In the genomic region with DNA sequence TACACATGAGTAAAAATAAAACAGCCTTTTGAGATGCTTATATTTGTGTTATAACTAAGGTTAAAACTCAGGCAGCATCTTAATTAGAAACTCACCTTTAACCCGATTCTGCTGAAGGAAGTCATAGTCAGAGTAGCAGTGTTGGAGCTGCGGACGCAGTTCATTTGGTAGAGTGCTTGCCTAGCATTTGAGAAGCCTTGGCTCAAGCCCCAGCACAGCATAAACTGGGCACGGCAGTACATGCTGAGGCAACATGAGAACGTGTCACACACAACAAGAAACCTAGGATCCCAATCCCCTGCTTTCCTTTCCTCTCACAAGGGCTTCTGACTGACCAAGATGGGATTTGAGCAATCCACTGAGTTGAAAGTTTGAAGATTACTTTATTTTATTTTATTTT, we compare ENCODE assay signal across 33 mouse cellular contexts. TPM values are rescaled to one million over a fixed set of nuclear protein-coding genes. Genes with fewer than 3 reads are reported as not detected.
DNase-seq lines count a peak whose midpoint lies in the region; ATAC-seq and TF ChIP-seq lines count a peak whose summit lies in the region.
"Had no signal": no experiment of that assay in that cellular context is flagged by ENCODE, and none has a peak within 500 bp of the region (broad histone marks: within the 10 kb centered on the region; RNA-seq: fewer than 3 reads in every experiment).

No protein-coding gene starts in this region.

- H3K9ac ChIP-seq in intestine, postnatal 0 days (ENCODE audit: low read depth, low read length): no peak overlapping the region
- H3K9ac ChIP-seq: embryonic facial prominence, embryonic 12.5 days; hindbrain, embryonic 13.5 days; limb, embryonic 12.5 days; liver, embryonic 15.5 days; lung, embryonic 14.5 days; midbrain, embryonic 15.5 days; neural tube, embryonic 15.5 days had no signal

- no peak for TF ChIP-seq CTCF in layer of hippocampus, adult 2 months (conservative IDR thresholded peaks at IDR 0.05)
- TF ChIP-seq CTCF in intestine, postnatal 0 days (IDR thresholded peaks at IDR 0.05; ENCODE audit: low read depth): no peak

- peak overlapping the region; percentile 66; the same call in 1 of the 2 replicates for H3K27ac ChIP-seq in layer of hippocampus, adult 2 months
- H3K27ac ChIP-seq in intestine, postnatal 0 days (ENCODE audit: low read depth, low read length): no peak overlapping the region
- H3K27ac ChIP-seq: embryonic facial prominence, embryonic 12.5 days; heart, embryonic 10.5 days; hindbrain, embryonic 13.5 days; limb, embryonic 12.5 days; liver, embryonic 15.5 days; midbrain, embryonic 10.5 days; midbrain, embryonic 15.5 days; neural tube, embryonic 15.5 days; stomach, postnatal 0 days had no signal

- 96% methylated on average over 5 of the region's 5 CpGs for WGBS in intestine, postnatal 0 days

- peak; percentile 64 for DNase-seq in cerebellum, adult 11-12 months
- no peak for DNase-seq in cerebellum, postnatal 4 days (ENCODE audit: low spot score in 2 of 2)
- DNase-seq in layer of hippocampus, adult 2 months (ENCODE audit: low spot score in 2 of 2): no peak
- no peak for DNase-seq in layer of hippocampus, adult 8-10 months (ENCODE audit: low spot score in 2 of 2)
- DNase-seq in gastrocnemius, adult 8-10 months (ENCODE audit: low spot score in 2 of 2): peak; percentile 51 to 71
- DNase-seq in skeletal muscle tissue, adult 2 months (ENCODE audit: low read depth, low spot score): peak; percentile 78
- no peak for DNase-seq in ovary, postnatal 14 days (ENCODE audit: low spot score)
- DNase-seq: embryo, embryonic 11 days; heart, postnatal 36 days; kidney, adult 9 months; kidney, postnatal 10 days; lung, embryonic 14.5 days; right cerebral cortex, adult 18-20 months; thymus, adult 18-20 months; thymus, postnatal 25 days had no signal

- no peaks in the 10 kb centered on the region for H3K4me1 ChIP-seq in intestine, postnatal 0 days (replicated peaks; ENCODE audit: control insufficient read depth, insufficient read depth, low read length)
- H3K4me1 ChIP-seq: embryonic facial prominence, embryonic 12.5 days; limb, embryonic 12.5 days; liver, embryonic 15.5 days; midbrain, embryonic 15.5 days; neural tube, embryonic 15.5 days had no signal

- H3K4me2 ChIP-seq in intestine, postnatal 0 days (replicated peaks; ENCODE audit: low read depth): no peak overlapping the region
- H3K4me2 ChIP-seq: embryonic facial prominence, embryonic 12.5 days; hindbrain, embryonic 13.5 days; limb, embryonic 12.5 days; liver, embryonic 15.5 days; lung, embryonic 14.5 days; midbrain, embryonic 15.5 days; neural tube, embryonic 15.5 days had no signal

- no peak overlapping the region for H3K4me3 ChIP-seq in layer of hippocampus, adult 2 months
- no peak overlapping the region for H3K4me3 ChIP-seq in intestine, postnatal 0 days (ENCODE audit: low read depth, low read length)
- H3K4me3 ChIP-seq: embryonic facial prominence, embryonic 12.5 days; heart, embryonic 10.5 days; hindbrain, embryonic 13.5 days; left cerebral cortex, adult 2 months; limb, embryonic 12.5 days; liver, embryonic 15.5 days; midbrain, embryonic 10.5 days; midbrain, embryonic 15.5 days; neural tube, embryonic 15.5 days had no signal

- no peak for ATAC-seq in intestine, postnatal 0 days
- ATAC-seq: forebrain, embryonic 14.5 days; intestine, embryonic 16.5 days; midbrain, embryonic 15.5 days; Patski had no signal

- H3K27me3 ChIP-seq in intestine, postnatal 0 days (replicated peaks; ENCODE audit: control insufficient read depth, insufficient read depth, low read length): no peaks in the 10 kb centered on the region
- H3K27me3 ChIP-seq: embryonic facial prominence, embryonic 12.5 days; hindbrain, embryonic 13.5 days; limb, embryonic 12.5 days; liver, embryonic 15.5 days; midbrain, embryonic 15.5 days; neural tube, embryonic 15.5 days; Patski had no signal

- no peaks in the 10 kb centered on the region for H3K9me3 ChIP-seq in intestine, postnatal 0 days (ENCODE audit: control insufficient read depth)
- H3K9me3 ChIP-seq: embryonic facial prominence, embryonic 12.5 days; heart, embryonic 10.5 days; hindbrain, embryonic 13.5 days; limb, embryonic 12.5 days; liver, embryonic 15.5 days; midbrain, embryonic 10.5 days; midbrain, embryonic 15.5 days; neural tube, embryonic 15.5 days had no signal

- no peaks in the 10 kb centered on the region for H3K36me3 ChIP-seq in intestine, postnatal 0 days (ENCODE audit: control insufficient read depth, insufficient read depth)
- H3K36me3 ChIP-seq: embryonic facial prominence, embryonic 12.5 days; heart, embryonic 10.5 days; hindbrain, embryonic 13.5 days; limb, embryonic 12.5 days; liver, embryonic 15.5 days; midbrain, embryonic 10.5 days; midbrain, embryonic 15.5 days had no signal

RNA-seq across cellular contexts. Expression of gene Chgb, which starts 36.2 kb away (rescaled TPM):
- total RNA-seq in layer of hippocampus, adult 2 months (2021): 100 to 1,000 TPM; 339 to 356 TPM
- 100 to 1,000 TPM; 254 to 300 (median 278) TPM for total RNA-seq in layer of hippocampus, adult 8-10 months (2022)
- under 1 TPM in 3 of 4 experiments, not detected in 1; 0.20 to 0.44 (median 0.27) TPM for total RNA-seq in gastrocnemius, adult 8-10 months (2022)
- polyA plus RNA-seq in intestine, postnatal 0 days (2015; fragmentation: Nextera tagmentation; extraction: Ambion mirVana): 46.3 and 47.0 TPM in 2 replicates
- total RNA-seq: liver, adult 2 months; megakaryocyte progenitor cell, adult 5-6 weeks; MEL had no signal
- polyA plus RNA-seq: spleen, adult 2 months had no signal

RNA-seq across cellular contexts. Expression of gene Shld1, which starts 58.1 kb away (rescaled TPM):
- total RNA-seq in layer of hippocampus, adult 2 months (2021): 10 to 100 TPM in 1 of 2 experiments, 1 to 10 TPM in 1; 9.7 to 11.0 TPM
- total RNA-seq in layer of hippocampus, adult 8-10 months (2022): 10 to 100 TPM in 3 of 4 experiments, 1 to 10 TPM in 1; 8.6 to 13.6 (median 12.4) TPM
- total RNA-seq in gastrocnemius, adult 8-10 months (2022): 1 to 10 TPM; 5.6 to 9.8 (median 7.0) TPM
- polyA plus RNA-seq in intestine, postnatal 0 days (2015; fragmentation: Nextera tagmentation; extraction: Ambion mirVana): 11.2 and 11.7 TPM in 2 replicates

Comparison
In these comparisons a context has a peak if more than half of its experiments do, and no peak if none do; other contexts are left out.
1. DNase-seq: peak in cerebellum, adult 11-12 months (single experiment), gastrocnemius, adult 8-10 months (2 of 2) and skeletal muscle tissue, adult 2 months (single experiment); none in cerebellum, postnatal 4 days (0 of 2), layer of hippocampus, adult 2 months (0 of 2), layer of hippocampus, adult 8-10 months (0 of 2) and ovary, postnatal 14 days (single experiment).
2. RNA of gene Chgb, which starts 36.2 kb away (total RNA-seq): 339 to 356 TPM in layer of hippocampus, adult 2 months and 254 to 300 TPM in layer of hippocampus, adult 8-10 months; 0.20 to 0.44 TPM in gastrocnemius, adult 8-10 months; every median in the first group is over 100 times any median in the second.